Mouse (Mus musculus) adrenal gland, adult 10 weeks (tissue): ENCODE measurements around the gene Gm13040. TPM values are rescaled to one million over a fixed set of nuclear protein-coding genes. Genes with fewer than 3 reads are reported as not detected.

Experiments
- polyA plus RNA-seq: library from polyadenylated mRNA; stranded (reverse); fragments of 350-450 nt; fragmentation: Illumina TruSeq; extraction: RNeasy Lipid Tissue Mini Kit (QIAGEN cat#74804); gene quantifications from one replicate; pipeline ENCODE4 v1.2.3, GENCODE M21; 2014; ENCODE audit warnings: low read depth, low replicate concordance

Gene Gm13040
- polyA plus RNA-seq = not detected

DNA sequence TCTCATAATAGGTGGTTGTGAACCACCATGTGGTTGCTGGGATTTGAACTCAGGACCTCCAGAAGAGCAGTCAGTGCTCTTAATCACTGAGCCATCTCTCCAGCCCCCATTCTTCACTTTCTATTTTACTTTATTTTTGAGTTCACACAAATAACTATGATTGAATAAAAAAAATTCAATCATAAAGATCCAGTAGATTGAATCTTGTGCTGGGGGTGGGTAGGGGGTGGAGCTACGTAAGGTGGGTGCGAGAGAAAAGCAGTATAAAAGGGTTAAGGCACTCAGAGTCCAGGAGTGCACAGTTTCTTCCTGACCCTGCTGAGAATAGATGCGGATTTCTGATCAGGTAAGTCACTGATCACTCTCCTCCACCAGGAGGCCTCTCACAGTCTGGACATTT is at the start of gene Gm13040:
Gm13040 (plus strand) TSS at position 301 of the 400 bp plus-strand sequence.

GRCm38 (mm10) chr4:143511043-143511442 is 24.7 kb upstream of the Gm13040 start, which contains the start of gene Gm13043:
Gene Gm13043 (plus strand): TSS chr4:143511343.

GRCm38 (mm10) chr4:143551400-143551799 is 15.6 kb downstream of the Gm13040 start, which contains the start of the genes BC080695 and Gm13057:
Gene BC080695 (plus strand): TSS chr4:143551700.
Gene Gm13057 (plus strand): TSS chr4:143551709.

Other genes starting within 250 kb of the Gm13040 start
- gene Pdpn, start 236.4 kb upstream of the Gm13040 start, polyA plus RNA-seq = 4.6 TPM
- not detected for gene Lrrc38, start 186.2 kb upstream of the Gm13040 start, polyA plus RNA-seq
- not detected for gene Pramel1, start 141.5 kb upstream of the Gm13040 start, polyA plus RNA-seq
- 17.4 TPM for gene Pramef8, start 123.5 kb upstream of the Gm13040 start, polyA plus RNA-seq
- not detected for gene Oog4, start 85.6 kb upstream of the Gm13040 start, polyA plus RNA-seq
- gene Gm13043, start 24.6 kb upstream of the Gm13040 start, polyA plus RNA-seq = not detected
- not detected for gene BC080695, start 15.7 kb downstream of the Gm13040 start, polyA plus RNA-seq
- gene Gm13057, start 15.8 kb downstream of the Gm13040 start, polyA plus RNA-seq = not detected
- gene Gm13083, start 79.0 kb downstream of the Gm13040 start, polyA plus RNA-seq = not detected
- gene Gm13088, start 121.3 kb downstream of the Gm13040 start, polyA plus RNA-seq = not detected
- gene Gm13089, start 166.8 kb downstream of the Gm13040 start, polyA plus RNA-seq = not detected
- not detected for gene Gm13078, start 183.5 kb downstream of the Gm13040 start, polyA plus RNA-seq